Mouse (Mus musculus) left cerebral cortex, adult 2 months (tissue): ENCODE measurements around the gene Fa2h. TPM values are rescaled to one million over a fixed set of nuclear protein-coding genes. Genes with fewer than 3 reads are reported as not detected.
"Not testable (repeated sequence)": the region's sequence is repeated elsewhere in the genome, so short reads cannot be mapped to it uniquely, and the experiment has no call there.

ENCODE experiments used
- DNase-seq, 2 experiments: peaks; one replicate each; pipeline ENCODE4 v3.0.0; 2021 to 2022; ENCODE audit warnings: low spot score in 2 of 2, mixed read lengths in 1 of 2; ENCODE audit errors: extremely low spot score in 1 of 2
- H3K27ac ChIP-seq: fragments of 200-600 bp; 2 replicates; pipeline ENCODE4 v1.8.1; 2022
- H3K4me3 ChIP-seq: fragments of 200-600 bp; 2 replicates; pipeline ENCODE4 v1.8.1; 2022
- CTCF ChIP-seq: fragments of 200-600 bp; IDR thresholded peaks from 2 replicates; pipeline ENCODE4 v1.8.1; 2022; ENCODE audit warnings: antibody characterized with exemption, mild to moderate bottlenecking, moderate library complexity
- intact Hi-C: fragments of 180-260 bp; cut with DNase I; formaldehyde crosslinking; loops from one replicate; pipeline ENCODE4 v1.15.1; 2025
- total RNA-seq, 2 experiments: library from RNA; stranded (reverse); gene quantifications; 2 replicates each; pipeline ENCODE4 v1.2.3; 2021

Fa2h gene
- total RNA-seq, 2 experiments from 2014 or later: 12.4 to 13.7 TPM

- Histone ChIP-seq H3K4me3 (no peak overlapping the region), H3K27ac (peak overlapping the region; percentile 19; the same call in 1 of the 2 replicates)
- no peak for TF ChIP-seq CTCF
- peak in 1 of 2 experiments; percentile 11 for DNase-seq
- intact Hi-C loops: no loop called here
Measured at GRCm38 (mm10) chr8:111305031-111305730, 88.4 kb downstream of the Fa2h start.

GRCm38 (mm10) chr8:111304359-111304758 lies 89.3 kb downstream of the Fa2h start:
- no peak for TF ChIP-seq CTCF
- Histone ChIP-seq H3K27ac (no peak overlapping the region), H3K4me3 (no peak overlapping the region)
- no peak for DNase-seq
- intact Hi-C loops: no loop called here

DNA sequence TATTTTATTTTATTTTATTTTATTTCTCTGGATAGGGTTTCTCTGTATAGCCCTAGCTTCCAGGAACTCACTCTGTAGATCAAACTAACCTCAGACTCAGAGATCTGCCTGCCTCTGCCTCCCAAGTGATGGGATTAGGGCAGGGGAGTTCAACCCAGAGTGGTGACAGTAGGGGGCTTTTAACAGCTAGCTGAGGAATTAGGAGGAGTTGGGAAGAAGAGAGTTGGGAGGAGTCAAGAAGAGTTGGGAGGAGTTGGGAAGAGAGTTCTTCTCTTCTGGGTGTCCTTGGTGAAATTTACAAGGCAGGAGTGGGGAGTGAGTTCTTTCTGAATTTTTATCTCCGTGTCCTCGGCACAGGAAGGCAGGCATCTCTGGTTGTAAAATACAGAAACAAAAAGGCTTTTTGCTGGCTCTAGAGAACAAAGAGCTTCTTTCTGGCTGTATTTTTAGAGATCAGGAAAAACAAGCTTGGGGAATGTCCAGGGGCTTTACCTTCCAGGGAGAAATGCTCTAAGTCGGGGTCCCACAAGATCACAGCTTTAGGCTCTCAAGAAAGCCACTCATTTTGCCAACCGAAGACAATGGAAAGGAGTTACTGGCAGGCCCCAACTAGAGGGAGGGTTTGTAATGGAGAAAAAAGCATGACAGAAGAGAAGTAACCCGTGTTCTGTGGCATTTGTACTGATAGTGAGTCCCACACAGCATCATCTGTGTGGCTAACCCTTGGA lies 90.4 kb downstream of the Fa2h start:
- intact Hi-C loops, DNase-seq, H3K4me3 ChIP-seq, H3K27ac ChIP-seq: not testable (repeated sequence)

DNA sequence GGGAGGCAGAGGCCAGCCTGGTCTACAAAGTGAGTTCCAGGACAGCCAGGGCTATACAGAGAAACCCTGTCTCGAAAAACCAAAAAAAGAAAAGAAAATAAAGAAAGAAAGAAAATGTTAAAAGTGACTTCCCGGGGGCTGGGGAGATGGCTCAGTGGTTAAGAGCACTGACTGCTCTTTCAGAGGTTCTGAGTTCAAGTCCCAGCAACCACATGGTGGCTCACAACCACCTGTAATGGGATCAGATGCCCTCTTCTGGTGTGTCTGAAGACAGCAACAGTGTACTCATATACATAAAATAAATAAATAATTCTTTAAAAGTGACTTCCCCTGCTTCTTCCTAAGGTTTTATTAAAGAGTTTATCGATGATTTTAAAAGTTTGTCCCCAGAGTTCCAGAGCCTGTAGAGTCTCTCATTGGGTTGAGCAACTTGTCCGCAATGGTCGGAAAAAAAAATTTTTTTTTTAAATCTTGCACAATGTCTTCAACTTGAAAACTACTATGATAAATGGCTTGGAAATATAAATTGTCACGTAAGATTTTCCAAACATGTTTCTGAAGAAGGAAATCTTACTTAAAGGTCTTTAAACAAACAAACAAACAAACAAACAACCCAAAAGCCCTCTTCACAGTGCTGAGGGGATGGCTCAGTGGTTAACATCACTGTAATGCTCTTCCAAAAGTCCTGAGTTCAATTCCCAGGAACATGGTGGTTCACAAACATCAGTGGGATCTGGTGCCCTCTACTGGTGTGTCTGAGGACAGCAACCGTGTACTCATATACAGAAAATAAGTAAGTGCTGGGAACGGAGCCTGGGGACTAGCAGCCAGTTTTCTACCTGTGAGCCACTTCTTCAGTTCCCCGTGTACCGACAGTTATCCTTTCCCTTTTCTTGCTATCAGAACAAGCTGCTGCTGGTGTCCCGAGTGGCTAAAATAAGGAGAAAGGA lies 92.8 kb downstream of the Fa2h start:
- H3K4me3 ChIP-seq: no peak overlapping the region

GRCm38 (mm10) chr8:111299821-111300568 lies 93.6 kb downstream of the Fa2h start, which contains the start of gene Rfwd3:
Gene Rfwd3 (minus strand): TSS chr8:111300222.
- H3K27ac ChIP-seq: peak within 1 kb of the TSS; percentile 80
- H3K4me3 ChIP-seq: peak within 1 kb of the TSS; percentile 100
- intact Hi-C loops: loop anchor here (1.0 kb wide), 1 partner anchor 41 kb away; the partner anchor contains the start of gene Glg1
- peak; percentile 9 for TF ChIP-seq CTCF
- DNase-seq: peak; percentile 95 to 97

More for the DNA sequence above, 92.8 kb downstream of the Fa2h start:
- intact Hi-C loops: no loop called here
- peak; percentile 32 for TF ChIP-seq CTCF
- no peak overlapping the region for H3K27ac ChIP-seq
- no peak for DNase-seq

- peak; percentile 24 to 31 for DNase-seq
- no peak for TF ChIP-seq CTCF
- peak overlapping the region; percentile 80 for H3K27ac ChIP-seq
- intact Hi-C loops: loop anchor here (1.0 kb wide), 1 partner anchor 40 kb away; the partner anchor contains the start of gene Glg1
- peak overlapping the region; percentile 100 for H3K4me3 ChIP-seq
Measured at GRCm38 (mm10) chr8:111299363-111299820, 94.2 kb downstream of the Fa2h start.

GRCm38 (mm10) chr8:111298011-111298410 lies 95.6 kb downstream of the Fa2h start:
- intact Hi-C loops: no loop called here
- no peak for TF ChIP-seq CTCF
- DNase-seq: no peak
- Histone ChIP-seq H3K4me3 (no peak overlapping the region), H3K27ac (no peak overlapping the region)

Other genes starting within 250 kb of the Fa2h start
- 100 to 1,000 TPM; 146 to 148 TPM for gene Glg1, start 134.6 kb downstream of the Fa2h start, total RNA-seq
- gene Rfwd3, start 93.6 kb downstream of the Fa2h start, total RNA-seq: 10 to 100 TPM; 19.6 to 19.9 TPM
- gene Mlkl, start 55.6 kb downstream of the Fa2h start, total RNA-seq: under 1 TPM; 0.42 to 0.61 TPM
- 10 to 100 TPM; 18.9 to 20.0 TPM for gene Wdr59, start 128.3 kb upstream of the Fa2h start, total RNA-seq
- gene Znrf1, start 142.3 kb upstream of the Fa2h start, total RNA-seq: 100 to 1,000 TPM; 166 to 171 TPM
- 10 to 100 TPM; 10.1 to 10.8 TPM for gene Ldhd, start 236.6 kb upstream of the Fa2h start, total RNA-seq
- gene Zfp1, start 249.6 kb upstream of the Fa2h start, total RNA-seq: 10 to 100 TPM; 22.0 to 23.5 TPM